Mouse (Mus musculus) limb, embryonic 10.5 days (tissue): ENCODE data around the gene Ndufa8. TPM values are rescaled to one million over a fixed set of nuclear protein-coding genes. Genes with fewer than 3 reads are reported as not detected.

Source experiments
- DNase-seq: peaks from one replicate; pipeline ENCODE4 v3.0.0-alpha.2; 2017; ENCODE audit warnings: low spot score
- H3K27ac ChIP-seq: fragments of 300-500 bp; sonication (generic); 2 replicates; pipeline ENCODE4 v1.5.1; 2016; ENCODE audit warnings: mild to moderate bottlenecking
- H3K27me3 ChIP-seq: fragments of 300-500 bp; sonication (generic); 2 replicates; pipeline ENCODE4 v1.6.1; 2016; ENCODE audit warnings: low read depth, mild to moderate bottlenecking; ENCODE audit not compliant: poor library complexity, severe bottlenecking
- H3K36me3 ChIP-seq: fragments of 300-500 bp; sonication (generic); 2 replicates; pipeline ENCODE4 v1.6.1; 2016; ENCODE audit warnings: mild to moderate bottlenecking, moderate library complexity
- H3K4me1 ChIP-seq: fragments of 300-500 bp; sonication (generic); 2 replicates; pipeline ENCODE4 v1.6.1; 2016
- H3K4me3 ChIP-seq: fragments of 300-500 bp; sonication (generic); 2 replicates; pipeline ENCODE4 v1.5.1; 2016; ENCODE audit warnings: mild to moderate bottlenecking, moderate library complexity
- H3K9me3 ChIP-seq: fragments of 300-500 bp; sonication (generic); replicated peaks from 2 replicates; pipeline ENCODE4 v1.6.1; 2016; ENCODE audit warnings: mild to moderate bottlenecking
- WGBS: fragments of 180-500 bp; shearing (Covaris S2); methylation state at CpG from one replicate; pipeline ENCODE4 v1.1.7; 2016; 5-methylcytosine and 5-hydroxymethylcytosine counted together
- polyA plus RNA-seq: library from polyadenylated mRNA; unstranded; fragments of >200 nt; fragmentation: Nextera tagmentation; extraction: Ambion mirVana; gene quantifications from 2 replicates; pipeline ENCODE4 v1.2.1, GENCODE M21; 2016

Ndufa8 gene
- polyA plus RNA-seq, 1 experiment from 2014 or later = 208 TPM

DNA sequence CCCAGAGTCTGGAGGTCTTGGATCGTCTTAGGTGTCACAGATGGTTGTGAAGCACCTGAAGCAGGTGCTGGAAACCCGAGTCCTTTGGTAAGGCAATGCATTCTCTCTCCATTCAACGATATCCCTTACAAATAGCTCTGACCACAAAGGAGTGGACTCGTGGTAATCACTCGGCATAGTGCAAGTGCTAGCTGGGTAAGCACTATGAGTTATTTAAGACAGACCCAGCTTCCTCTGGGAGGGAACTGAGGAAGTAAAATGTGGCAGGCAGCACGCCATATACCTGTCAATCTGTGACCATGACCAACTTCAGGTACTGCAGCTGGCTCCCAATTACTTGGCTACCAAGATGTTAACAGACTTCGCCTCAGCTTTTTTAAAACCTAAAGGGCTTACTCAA, 14.3 kb downstream of the Ndufa8 start:
- no peak for DNase-seq
- 87% methylated on average over 7 of the region's 7 CpGs for WGBS

GRCm38 (mm10) chr2:36033966-36034365, 15.2 kb downstream of the Ndufa8 start:
- no peak for DNase-seq
- 73% methylated on average over 7 of the region's 7 CpGs for WGBS
- H3K27ac ChIP-seq = no peak overlapping the region
- no peaks in the 10 kb centered on the region for H3K9me3 ChIP-seq
- H3K36me3 ChIP-seq = peaks cover 41% of the 10 kb centered on the region
- H3K27me3 ChIP-seq = no peaks in the 10 kb centered on the region
- H3K4me1 ChIP-seq = peaks cover 12% of the 10 kb centered on the region
- H3K4me3 ChIP-seq = no peak overlapping the region

More for the DNA sequence above, 14.3 kb downstream of the Ndufa8 start:
- no peaks in the 10 kb centered on the region for H3K27me3 ChIP-seq
- no peak overlapping the region for H3K27ac ChIP-seq
- peaks cover 12% of the 10 kb centered on the region for H3K4me1 ChIP-seq
- no peak overlapping the region for H3K4me3 ChIP-seq
- no peaks in the 10 kb centered on the region for H3K9me3 ChIP-seq
- H3K36me3 ChIP-seq = peaks cover 50% of the 10 kb centered on the region

GRCm38 (mm10) chr2:36032884-36033283, 16.3 kb downstream of the Ndufa8 start:
- no peaks in the 10 kb centered on the region for H3K27me3 ChIP-seq
- H3K4me3 ChIP-seq = no peak overlapping the region
- H3K27ac ChIP-seq = no peak overlapping the region
- H3K36me3 ChIP-seq = peaks cover 30% of the 10 kb centered on the region
- no peak for DNase-seq
- peaks cover 12% of the 10 kb centered on the region for H3K4me1 ChIP-seq
- WGBS = 89% methylated on average over 7 of the region's 7 CpGs
- H3K9me3 ChIP-seq = no peaks in the 10 kb centered on the region

GRCm38 (mm10) chr2:36023291-36023690, 25.9 kb downstream of the Ndufa8 start:
- WGBS = 61% methylated on average over 3 of the region's 3 CpGs
- peaks cover 27% of the 10 kb centered on the region; the same call in 1 of the 2 replicates for H3K27me3 ChIP-seq
- no peaks in the 10 kb centered on the region for H3K9me3 ChIP-seq
- peaks cover 8% of the 10 kb centered on the region for H3K4me1 ChIP-seq
- no peak for DNase-seq
- no peaks in the 10 kb centered on the region for H3K36me3 ChIP-seq
- H3K4me3 ChIP-seq = no peak overlapping the region
- no peak overlapping the region for H3K27ac ChIP-seq

DNA sequence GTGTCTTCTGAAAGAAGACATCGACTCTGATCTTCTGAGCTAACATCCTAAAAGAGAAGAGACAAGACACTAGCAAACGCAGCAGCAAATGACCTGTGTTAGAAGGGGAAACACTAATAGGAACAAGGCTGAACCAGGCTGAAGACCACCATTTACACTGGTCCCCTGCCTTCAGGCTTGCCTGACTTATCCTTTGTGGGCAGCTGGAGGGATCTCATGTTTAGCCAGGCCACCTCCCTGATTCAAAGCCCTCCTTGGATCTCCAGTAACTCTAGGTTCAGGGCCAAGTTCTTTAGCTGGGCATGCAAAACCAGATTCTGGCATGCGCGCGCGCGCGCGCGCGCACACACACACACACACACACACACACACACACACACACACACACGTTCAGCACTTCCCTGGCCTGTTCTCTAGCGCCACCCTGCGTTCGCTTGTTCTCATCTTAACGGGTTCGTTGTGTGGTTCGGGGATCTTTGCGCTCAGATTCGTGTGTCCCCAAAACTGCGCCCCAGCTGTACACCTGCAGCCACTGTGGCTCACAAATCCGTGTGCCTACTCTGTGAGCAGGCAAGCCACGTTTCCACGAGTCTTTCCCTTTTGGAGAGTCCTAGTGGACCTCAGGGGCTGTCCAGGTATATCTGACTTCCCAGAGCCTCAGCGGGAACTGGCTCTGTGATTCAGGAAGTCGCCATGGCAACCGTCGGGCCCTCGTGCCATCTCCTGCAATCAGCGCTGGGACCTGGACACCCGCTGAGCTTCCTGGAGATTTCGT, 27.6 kb downstream of the Ndufa8 start:
- 11% methylated on average over 32 of the region's 32 CpGs for WGBS
- peak; percentile 87 for DNase-seq
- Histone ChIP-seq H3K4me3 (peak overlapping the region; percentile 48), H3K36me3 (no peaks in the 10 kb centered on the region), H3K4me1 (peaks cover 8% of the 10 kb centered on the region), H3K9me3 (no peaks in the 10 kb centered on the region), H3K27ac (peak overlapping the region; percentile 46; the same call in 1 of the 2 replicates), H3K27me3 (peaks cover 27% of the 10 kb centered on the region; the same call in 1 of the 2 replicates)

GRCm38 (mm10) chr2:36013010-36013409, 36.2 kb downstream of the Ndufa8 start:
- Histone ChIP-seq H3K9me3 (no peaks in the 10 kb centered on the region), H3K4me1 (peaks cover 12% of the 10 kb centered on the region), H3K36me3 (no peaks in the 10 kb centered on the region), H3K27me3 (peaks cover 41% of the 10 kb centered on the region), H3K27ac (no peak overlapping the region), H3K4me3 (no peak overlapping the region)
- no peak for DNase-seq
- WGBS = 64% methylated on average over 12 of the region's 12 CpGs

GRCm38 (mm10) chr2:36011331-36011825, 37.8 kb downstream of the Ndufa8 start:
- Histone ChIP-seq H3K27ac (peak overlapping the region; percentile 74), H3K36me3 (no peaks in the 10 kb centered on the region), H3K4me1 (peaks cover 12% of the 10 kb centered on the region), H3K9me3 (no peaks in the 10 kb centered on the region), H3K27me3 (peaks cover 41% of the 10 kb centered on the region), H3K4me3 (peak overlapping the region; percentile 62)
- WGBS = under 1% methylated on average over 44 of the region's 44 CpGs
- peak; percentile 60 for DNase-seq

GRCm38 (mm10) chr2:36010579-36010978, 38.6 kb downstream of the Ndufa8 start:
- H3K4me3 ChIP-seq = peak overlapping the region; percentile 62; the same call in 1 of the 2 replicates
- no peaks in the 10 kb centered on the region for H3K36me3 ChIP-seq
- DNase-seq = no peak
- WGBS = 39% methylated on average over 8 of the region's 8 CpGs
- peaks cover 12% of the 10 kb centered on the region for H3K4me1 ChIP-seq
- peaks cover 41% of the 10 kb centered on the region for H3K27me3 ChIP-seq
- H3K27ac ChIP-seq = no peak overlapping the region
- H3K9me3 ChIP-seq = no peaks in the 10 kb centered on the region

- no peak overlapping the region for H3K4me3 ChIP-seq
- H3K9me3 ChIP-seq = no peaks in the 10 kb centered on the region
- WGBS = 25% methylated on average over 4 of the region's 4 CpGs
- peaks cover 45% of the 10 kb centered on the region for H3K27me3 ChIP-seq
- H3K36me3 ChIP-seq = no peaks in the 10 kb centered on the region
- no peak overlapping the region for H3K27ac ChIP-seq
- peak; percentile 85 for DNase-seq
- peaks cover 13% of the 10 kb centered on the region for H3K4me1 ChIP-seq
These were observed 39.8 kb downstream of the Ndufa8 start for GRCm38 (mm10) chr2:36009386-36009785.

DNA sequence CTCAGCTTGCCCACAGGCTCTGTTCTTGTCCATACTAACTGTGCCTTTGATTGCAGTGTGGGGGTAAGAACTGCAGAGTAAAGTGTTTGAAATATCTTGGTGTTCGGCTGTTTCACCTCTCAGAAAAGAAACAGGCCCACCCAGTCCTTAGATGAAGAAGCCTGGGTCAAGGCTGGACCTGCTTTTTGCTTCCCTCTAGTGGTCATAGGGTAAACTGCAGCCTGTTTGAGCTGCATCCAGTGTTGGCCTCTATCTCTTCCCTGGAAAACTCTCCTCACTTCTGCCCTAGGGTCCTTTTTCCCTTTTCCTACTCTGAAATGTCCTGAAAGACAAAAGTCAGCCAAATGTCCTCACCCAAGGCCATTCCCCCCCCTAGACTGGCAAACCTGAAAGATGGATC, 41.1 kb downstream of the Ndufa8 start:
- no peak overlapping the region for H3K4me3 ChIP-seq
- no peak overlapping the region for H3K27ac ChIP-seq
- whole genome bisulfite sequencing = 38% methylated on average over 1 of the region's 1 CpGs
- peaks cover 52% of the 10 kb centered on the region for H3K27me3 ChIP-seq
- peaks cover 16% of the 10 kb centered on the region for H3K4me1 ChIP-seq
- no peaks in the 10 kb centered on the region for H3K36me3 ChIP-seq
- DNase-seq = peak; percentile 68
- no peaks in the 10 kb centered on the region for H3K9me3 ChIP-seq

GRCm38 (mm10) chr2:36002188-36002587, 47.0 kb downstream of the Ndufa8 start:
- WGBS = 55% methylated on average over 6 of the region's 6 CpGs
- no peaks in the 10 kb centered on the region for H3K9me3 ChIP-seq
- H3K27ac ChIP-seq = no peak overlapping the region
- H3K4me1 ChIP-seq = peaks cover 4% of the 10 kb centered on the region; the same call in 1 of the 2 replicates
- peaks cover 24% of the 10 kb centered on the region for H3K27me3 ChIP-seq
- H3K36me3 ChIP-seq = no peaks in the 10 kb centered on the region
- H3K4me3 ChIP-seq = no peak overlapping the region
- DNase-seq = no peak

DNA sequence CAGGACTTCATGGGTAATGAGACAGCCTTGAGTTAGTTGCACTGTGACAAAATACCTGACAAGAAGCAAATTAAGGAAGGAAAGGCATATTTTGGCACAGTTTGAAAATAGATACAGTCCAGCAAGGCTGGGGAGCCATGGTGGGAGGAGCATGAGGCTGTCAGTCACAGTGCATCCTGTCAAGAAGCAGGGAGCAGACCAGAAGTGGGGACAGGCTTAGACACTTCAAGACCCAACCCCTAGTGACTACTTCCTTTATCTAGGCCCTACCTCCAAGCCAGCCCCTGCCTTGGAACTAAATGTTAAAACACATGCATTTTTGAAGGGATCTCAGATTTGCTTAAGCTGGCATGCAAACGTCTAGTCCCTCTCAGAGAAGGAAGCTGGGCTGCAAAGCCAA, 48.8 kb downstream of the Ndufa8 start:
- Histone ChIP-seq H3K4me3 (no peak overlapping the region), H3K9me3 (no peaks in the 10 kb centered on the region), H3K27me3 (peaks cover 24% of the 10 kb centered on the region), H3K27ac (no peak overlapping the region), H3K4me1 (peaks cover 4% of the 10 kb centered on the region; the same call in 1 of the 2 replicates), H3K36me3 (no peaks in the 10 kb centered on the region)
- DNase-seq = no peak
- WGBS = 71% methylated on average over 1 of the region's 1 CpGs

DNA sequence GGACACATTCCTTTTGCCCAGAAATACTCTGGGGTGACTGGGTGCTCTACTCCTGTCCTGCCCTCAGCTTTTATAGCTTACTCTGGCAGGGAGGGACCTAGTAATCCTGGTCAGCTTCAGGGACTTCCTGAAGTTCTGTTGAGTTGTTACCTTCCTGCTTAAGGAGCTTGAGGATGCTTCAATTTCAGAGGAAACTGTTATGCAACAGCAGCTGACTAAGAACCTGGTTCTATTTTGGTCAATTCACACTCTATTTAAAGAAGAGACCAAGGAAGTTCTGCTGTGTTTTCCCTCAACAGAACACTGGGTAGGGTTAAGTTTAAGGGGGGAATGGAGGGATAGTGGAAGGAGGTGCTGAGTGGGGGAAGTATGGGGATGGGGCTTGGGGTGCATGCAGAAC, 50.0 kb downstream of the Ndufa8 start:
- H3K4me3 ChIP-seq = no peak overlapping the region
- no peak for DNase-seq
- H3K36me3 ChIP-seq = no peaks in the 10 kb centered on the region
- no peaks in the 10 kb centered on the region for H3K9me3 ChIP-seq
- H3K27ac ChIP-seq = no peak overlapping the region
- peaks cover under 1% of the 10 kb centered on the region; the same call in 1 of the 2 replicates for H3K4me1 ChIP-seq
- peaks cover 22% of the 10 kb centered on the region for H3K27me3 ChIP-seq
